Mouse (Mus musculus) 3T3-L1 (cell line): Measurements from ENCODE around the gene Adcy7.
A peak's percentile ranks its signal among the peaks of the same experiment; 100 is the strongest.

Experiments used
- DNase-seq: peaks from one replicate; pipeline ENCODE4 v3.0.0-alpha.2; 2015; ENCODE audit warnings: low read depth, low spot score

The Adcy7 gene

GRCm38 (mm10) chr8:88330816-88331215, 58.6 kb downstream of the Adcy7 start:
- no peak for DNase-seq

- no peak for DNase-seq
Observed at GRCm38 (mm10) chr8:88334384-88334783, 62.2 kb downstream of the Adcy7 start.

DNA sequence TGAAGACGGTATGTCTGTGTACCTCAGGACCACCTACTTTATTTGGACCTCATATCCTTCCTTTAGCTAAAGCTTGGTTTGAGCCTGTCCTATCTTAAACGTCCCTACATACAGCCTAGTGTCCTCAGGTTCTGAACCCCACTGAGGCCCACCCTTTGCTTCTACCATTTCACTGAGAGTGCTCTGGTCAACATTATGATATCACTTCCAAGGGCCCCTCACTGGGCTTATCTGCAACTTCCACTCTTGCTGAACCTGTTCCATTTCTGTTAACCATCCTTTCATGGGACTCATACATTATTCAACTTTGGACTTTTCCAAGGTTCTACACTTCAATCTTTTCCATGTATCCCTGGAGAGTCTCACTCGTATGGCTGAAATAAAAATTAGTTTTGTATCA, 62.8 kb downstream of the Adcy7 start:
- no peak for DNase-seq

DNA sequence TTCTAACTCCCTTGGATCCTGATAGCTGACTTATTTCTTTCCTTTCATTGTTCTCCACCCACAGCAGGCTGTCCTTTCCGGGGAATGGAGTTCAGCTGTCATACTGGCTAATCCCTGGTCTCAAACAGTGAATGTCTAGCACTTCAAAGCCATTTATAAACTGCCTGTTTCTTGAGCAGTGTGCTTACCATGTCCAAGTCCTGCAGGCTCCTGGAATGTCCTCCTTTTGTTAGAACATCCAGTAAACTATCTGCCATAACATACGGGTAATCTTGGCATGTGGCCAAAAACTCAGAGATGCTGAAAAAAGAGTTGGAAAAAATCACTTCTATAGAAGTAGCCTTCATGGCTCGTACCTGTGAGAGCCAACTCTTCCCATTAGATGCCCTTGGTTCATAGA, 67.0 kb downstream of the Adcy7 start:
- no peak for DNase-seq

GRCm38 (mm10) chr8:88339887-88340695, 67.9 kb downstream of the Adcy7 start:
- DNase-seq: peak; percentile 93

DNA sequence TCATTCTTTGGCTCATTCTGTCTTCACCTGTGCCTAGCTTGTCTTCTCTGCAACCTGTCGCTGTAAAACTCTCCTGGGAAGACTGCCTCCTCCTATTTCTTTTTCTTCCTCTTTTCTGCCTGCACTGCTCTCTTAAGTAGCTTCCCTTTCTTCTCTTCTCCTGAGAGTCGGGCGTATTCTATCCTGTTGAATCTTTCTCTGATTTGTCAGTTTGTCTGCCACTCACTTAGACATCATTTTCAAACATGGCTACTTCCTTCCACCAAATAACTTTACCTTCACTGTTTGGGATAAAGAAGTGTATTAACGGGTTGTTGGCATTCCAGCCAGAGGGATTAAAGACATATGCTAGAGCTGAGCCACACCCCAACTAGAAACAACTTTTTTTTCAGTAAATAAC, 69.8 kb downstream of the Adcy7 start:
- DNase-seq: peak; percentile 55

- DNase-seq: no peak
Observed at GRCm38 (mm10) chr8:88349046-88349445, 76.8 kb downstream of the Adcy7 start.

DNA sequence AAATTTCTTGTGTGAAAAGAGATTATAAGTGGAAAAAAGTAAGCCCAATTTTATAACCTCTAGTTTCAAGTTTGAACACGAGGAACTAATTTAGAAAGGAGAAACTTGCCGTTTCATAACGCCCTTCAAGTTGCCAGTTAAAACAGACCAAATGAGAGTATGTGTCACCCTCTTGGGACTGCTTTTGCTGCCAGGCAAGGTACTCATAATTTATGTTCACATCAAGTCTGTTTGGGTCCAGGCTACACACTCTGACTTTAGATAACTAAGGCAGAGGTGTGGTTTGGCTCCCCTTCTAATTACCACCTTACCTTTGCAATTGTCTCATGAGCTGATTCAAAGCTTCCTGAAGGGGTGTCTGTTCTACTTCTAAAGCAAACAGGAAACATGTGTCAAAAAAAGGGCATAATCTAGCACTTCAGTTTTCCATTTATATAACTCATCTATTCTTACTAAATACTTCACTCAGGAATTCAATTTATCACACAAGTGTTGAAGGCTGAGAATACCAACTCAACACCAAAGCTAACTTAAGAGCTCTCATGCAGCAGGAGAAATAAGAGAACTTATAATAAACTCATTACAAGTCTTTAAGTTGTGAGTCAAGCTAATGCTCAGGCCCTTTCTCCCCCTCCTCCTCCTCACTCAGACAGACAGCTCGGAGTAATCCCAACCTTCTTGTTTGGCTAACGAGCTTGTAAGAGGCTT, 85.2 kb downstream of the Adcy7 start:
- DNase-seq: peak; percentile 93

DNA sequence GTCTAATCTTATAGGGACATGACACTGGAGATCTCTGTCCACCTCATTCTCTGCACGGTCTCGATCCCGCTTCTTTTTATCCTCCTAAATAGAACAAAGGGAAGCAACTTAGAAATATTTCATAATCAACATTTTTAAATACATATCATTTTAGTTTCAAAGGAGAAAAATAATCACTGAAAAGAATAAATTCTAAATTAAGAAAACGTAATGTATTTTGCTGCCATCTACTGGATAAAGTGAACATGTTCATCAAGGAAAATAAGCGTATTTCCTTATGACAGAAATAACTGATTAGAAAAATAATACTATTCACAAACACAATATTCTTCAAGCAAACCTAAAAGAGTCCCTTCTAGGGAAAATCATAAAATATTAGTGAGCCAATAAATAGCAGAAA, 85.7 kb downstream of the Adcy7 start:
- DNase-seq: peak; percentile 48

- peak; percentile 94 for DNase-seq
Observed at GRCm38 (mm10) chr8:88359959-88360358, 87.8 kb downstream of the Adcy7 start.

DNA sequence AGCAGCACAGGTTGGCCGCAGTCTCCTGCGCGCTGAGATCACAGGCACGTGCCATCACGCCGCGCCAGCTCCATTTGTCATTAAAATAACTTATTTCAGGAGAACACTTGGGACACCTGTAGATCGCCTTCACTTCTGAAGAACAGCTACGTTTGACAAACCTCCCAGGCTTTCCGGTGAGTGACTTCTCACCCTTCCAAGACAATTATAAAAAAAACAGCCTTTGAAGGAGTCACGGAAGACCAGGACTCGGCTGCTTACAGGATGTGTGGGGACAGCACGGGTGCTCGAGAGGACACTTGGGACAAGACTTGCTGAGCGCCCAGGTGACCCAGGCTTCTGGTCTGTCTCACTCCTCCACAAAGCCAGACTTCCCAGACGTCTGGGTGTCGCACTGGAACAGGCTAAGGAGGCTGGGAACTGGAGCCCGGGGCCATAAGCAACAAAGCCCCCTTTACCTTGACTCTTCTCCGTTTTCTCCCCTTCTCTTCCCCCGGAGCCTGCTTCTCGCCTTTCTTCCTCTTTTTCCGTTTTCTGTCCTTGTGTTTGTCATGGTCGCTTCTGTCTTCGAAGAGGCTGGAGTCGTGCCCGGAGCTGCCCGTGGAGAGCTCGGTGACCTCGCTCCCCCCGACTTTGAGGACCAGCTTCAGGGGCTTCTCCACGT, 89.0 kb downstream of the Adcy7 start:
- peak; percentile 43 for DNase-seq

DNA sequence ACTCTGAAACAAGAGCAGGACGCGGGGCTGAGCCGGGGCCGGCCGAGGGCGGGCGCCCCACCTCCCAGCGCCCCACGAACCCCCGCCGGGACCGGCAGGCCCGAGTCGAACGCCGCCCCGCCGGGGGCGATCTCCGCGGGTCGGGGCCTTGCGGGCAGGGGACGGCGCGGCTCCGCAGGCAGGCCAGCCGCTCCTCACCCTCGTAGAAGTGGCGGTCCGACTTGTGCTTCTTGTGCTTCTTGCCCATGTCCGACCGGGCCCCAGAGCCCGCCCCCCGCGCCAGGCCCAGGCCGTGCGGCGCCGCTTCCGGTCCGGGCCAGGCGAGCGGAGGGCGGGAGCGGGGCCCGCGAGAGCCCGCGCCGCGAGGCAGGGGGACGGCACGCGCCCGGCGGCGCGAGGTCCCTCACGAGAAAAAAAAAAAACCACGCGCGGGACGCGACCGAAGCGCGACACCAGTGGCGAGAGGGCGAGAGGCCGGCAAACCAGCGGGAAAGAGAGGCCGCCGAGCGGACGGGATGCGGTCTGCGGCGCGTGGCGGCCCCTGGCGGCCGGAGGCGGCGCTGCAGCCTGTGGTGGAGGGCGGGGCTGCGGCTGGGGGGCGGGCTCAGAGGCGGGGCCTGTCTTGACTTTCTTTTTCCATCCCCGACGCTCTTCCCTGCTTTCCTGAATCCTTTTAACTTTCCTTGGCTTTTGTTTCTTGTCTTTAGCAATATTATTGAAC, 89.7 kb downstream of the Adcy7 start, which contains the start of gene Brd7:
Gene Brd7, minus strand, starts transcription at position 487 of the 721 bp plus-strand sequence.
- DNase-seq: peak; percentile 73

GRCm38 (mm10) chr8:88362446-88363150, 90.4 kb downstream of the Adcy7 start:
- DNase-seq: no peak

DNA sequence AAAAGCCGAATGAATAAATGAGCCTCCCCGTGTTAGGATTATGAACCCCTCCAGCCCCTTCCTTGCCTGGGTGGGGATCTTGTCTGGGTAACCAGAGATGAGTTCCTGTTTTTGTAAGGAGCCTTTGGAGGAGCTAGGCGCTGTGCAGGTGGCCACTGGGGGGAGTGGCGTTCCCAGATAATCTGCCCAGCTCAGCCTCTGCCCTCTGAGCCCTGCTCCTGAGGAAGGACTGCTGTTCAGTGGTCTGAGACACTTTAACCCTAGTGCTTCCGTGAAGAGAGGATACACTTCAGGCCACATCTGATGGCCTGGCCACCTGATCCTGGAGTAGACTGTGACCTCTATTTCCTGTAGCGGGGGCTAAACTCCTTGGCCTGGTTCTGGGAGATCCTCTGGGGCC, 97.0 kb downstream of the Adcy7 start:
- DNase-seq: no peak

DNA sequence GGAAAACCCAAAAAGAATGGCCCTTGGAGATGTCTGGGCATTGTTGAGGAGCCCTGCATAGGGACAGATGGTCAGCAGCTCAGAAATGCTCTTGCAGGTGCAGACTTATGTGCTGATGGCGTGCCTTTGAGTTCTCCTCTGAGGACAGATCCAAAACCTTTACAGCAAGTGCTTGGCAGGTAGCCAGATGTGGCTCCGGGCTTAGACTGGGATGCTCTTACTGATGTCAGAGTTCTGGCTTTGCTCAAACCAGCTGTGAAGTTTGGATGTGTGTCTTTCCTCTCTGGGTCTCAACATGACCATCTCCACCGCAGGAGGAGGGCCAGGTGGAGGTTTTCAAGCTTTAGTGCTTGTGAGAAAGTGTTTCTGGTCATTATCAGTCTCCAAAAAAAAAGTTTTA, 97.6 kb downstream of the Adcy7 start:
- DNase-seq: no peak

GRCm38 (mm10) chr8:88371522-88371921, 99.3 kb downstream of the Adcy7 start:
- DNase-seq: no peak

DNA sequence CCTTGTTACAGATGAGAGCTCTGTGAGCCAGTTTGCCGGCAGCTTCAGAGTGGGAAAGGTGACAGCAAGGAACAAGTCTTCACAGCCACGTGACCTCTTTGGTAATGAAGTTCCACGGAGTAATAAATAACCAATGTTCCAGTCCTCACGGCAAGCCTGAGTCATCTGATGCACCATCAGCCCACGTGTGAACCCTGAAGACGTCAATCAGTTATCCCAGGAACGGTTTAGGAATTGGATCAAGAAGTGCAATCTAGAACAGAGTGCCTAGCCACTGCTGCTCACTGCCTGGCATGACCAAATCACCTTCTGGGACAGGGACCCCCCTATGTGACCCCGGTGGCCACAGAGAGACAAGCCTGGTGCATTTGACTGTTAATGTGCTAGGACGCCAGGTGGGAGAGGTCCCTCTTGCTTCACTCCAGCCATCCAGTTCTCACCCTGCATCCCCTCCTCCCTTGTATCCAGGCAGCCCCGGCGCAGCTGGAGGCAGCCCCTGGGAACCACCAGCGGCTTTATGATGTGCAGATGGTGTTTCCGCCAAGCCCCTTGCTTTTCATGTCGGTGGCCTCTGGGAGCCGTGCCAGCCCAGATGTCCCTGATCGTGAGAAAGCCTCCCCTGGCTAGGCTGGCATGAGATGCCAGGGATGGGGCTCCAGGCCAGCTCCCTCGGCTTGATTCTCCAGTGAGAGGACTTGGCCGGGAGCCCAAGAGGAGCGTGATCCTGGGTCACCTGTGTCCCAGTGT, 104.8 kb downstream of the Adcy7 start:
- no peak for DNase-seq
